Mouse (Mus musculus) layer of hippocampus, adult 8-10 months (tissue): Measurements from ENCODE around the gene Mdk. TPM values are rescaled to one million over a fixed set of nuclear protein-coding genes. Genes with fewer than 3 reads are reported as not detected.

ENCODE experiments used
- DNase-seq, 2 experiments: peaks; one replicate each; pipeline ENCODE4 v3.0.0; 2022; ENCODE audit warnings: low spot score in 2 of 2
- total RNA-seq, 4 experiments: library from RNA; stranded (reverse); gene quantifications; 2 replicates each; pipeline ENCODE4 v1.2.4; 2022

Mdk gene
- total RNA-seq = 10 to 100 TPM; 21.4 to 27.8 (median 24.1) TPM

- no peak for DNase-seq
Observed at GRCm38 (mm10) chr2:91932160-91932711, at the start of gene Mdk. TSS of gene Mdk (minus strand) at chr2:91932297.

- DNase-seq = no peak
Observed at GRCm38 (mm10) chr2:91980830-91981229, 48.7 kb upstream of the Mdk start.

GRCm38 (mm10) chr2:91980245-91980644, 48.1 kb upstream of the Mdk start:
- no peak for DNase-seq

- DNase-seq = no peak
Observed at GRCm38 (mm10) chr2:91978547-91978946, 46.5 kb upstream of the Mdk start.

- DNase-seq = no peak
Observed at GRCm38 (mm10) chr2:91977960-91978359, 45.9 kb upstream of the Mdk start.

GRCm38 (mm10) chr2:91975581-91976541, 43.8 kb upstream of the Mdk start, which contains the start of gene Dgkz:
TSS of gene Dgkz (minus strand) at chr2:91975864.
- DNase-seq = no peak

GRCm38 (mm10) chr2:91973416-91974135, 41.5 kb upstream of the Mdk start:
- DNase-seq = no peak

GRCm38 (mm10) chr2:91972121-91972566, 40.0 kb upstream of the Mdk start:
- no peak for DNase-seq

GRCm38 (mm10) chr2:91971231-91972097, 39.4 kb upstream of the Mdk start:
- DNase-seq = peak in 1 of 2 experiments; percentile 75

GRCm38 (mm10) chr2:91967962-91968361, 35.9 kb upstream of the Mdk start:
- no peak for DNase-seq

- no peak for DNase-seq
Observed at GRCm38 (mm10) chr2:91966367-91966766, 34.3 kb upstream of the Mdk start.

- no peak for DNase-seq
Observed at GRCm38 (mm10) chr2:91965417-91965816, 33.3 kb upstream of the Mdk start.

GRCm38 (mm10) chr2:91964610-91965204, 32.6 kb upstream of the Mdk start:
- DNase-seq = no peak

GRCm38 (mm10) chr2:91963443-91963932, 31.4 kb upstream of the Mdk start:
- DNase-seq = peak; percentile 89 to 93

- DNase-seq = no peak
Observed at GRCm38 (mm10) chr2:91962864-91963401, 30.8 kb upstream of the Mdk start.

- DNase-seq = no peak
Observed at GRCm38 (mm10) chr2:91961901-91962761, 30.0 kb upstream of the Mdk start.

- no peak for DNase-seq
Observed at GRCm38 (mm10) chr2:91960459-91960858, 28.4 kb upstream of the Mdk start.

- no peak for DNase-seq
Observed at GRCm38 (mm10) chr2:91959544-91960410, 27.7 kb upstream of the Mdk start.
